Mouse (Mus musculus) right cerebral cortex, postnatal 14 days (tissue): Measurements from ENCODE around the gene Hoxb8.

ENCODE experiments used
- DNase-seq: peaks from one replicate; pipeline ENCODE4 v3.0.0; 2022

Hoxb8 gene

GRCm38 (mm10) chr11:96281855-96282570, at the start of gene Hoxb8:
TSS of gene Hoxb8 (plus strand) at chr11:96281905.
- no peak for DNase-seq

GRCm38 (mm10) chr11:96234906-96235305, 46.8 kb upstream of the Hoxb8 start:
- DNase-seq: peak; percentile 16

- DNase-seq: peak; percentile 43
Measured at GRCm38 (mm10) chr11:96240211-96240610, 41.5 kb upstream of the Hoxb8 start.

- DNase-seq: no peak
Measured at GRCm38 (mm10) chr11:96250901-96251300, 30.8 kb upstream of the Hoxb8 start.

GRCm38 (mm10) chr11:96251480-96252031, 30.1 kb upstream of the Hoxb8 start:
- DNase-seq: no peak

DNA sequence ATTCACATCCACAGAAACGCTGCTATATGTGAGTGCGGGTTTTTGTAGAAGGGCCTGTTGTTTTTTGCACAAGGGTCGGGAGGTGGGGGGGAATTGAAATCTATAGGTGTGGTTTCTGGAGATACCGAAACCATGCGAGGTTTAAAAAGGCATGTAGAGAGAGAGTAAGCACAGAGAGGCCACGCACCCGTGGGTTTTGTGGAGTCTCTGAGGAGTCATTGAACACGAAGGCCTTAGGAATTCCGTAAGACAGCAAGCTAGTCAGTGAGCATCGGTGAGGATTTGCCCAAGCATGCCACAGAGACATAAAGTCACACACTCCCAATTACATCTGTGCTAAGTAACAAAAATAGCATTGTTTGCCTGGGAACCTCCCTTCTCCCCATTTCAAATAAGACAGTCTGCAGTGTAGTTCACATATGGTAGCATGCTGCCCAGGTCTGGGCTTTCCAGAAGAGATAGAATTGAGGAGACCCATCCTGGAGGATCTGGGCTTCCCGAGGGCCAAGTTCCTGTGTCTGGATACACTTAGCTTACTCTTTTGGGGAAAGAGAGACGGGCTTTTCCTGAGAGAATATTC, 29.1 kb upstream of the Hoxb8 start:
- no peak for DNase-seq

DNA sequence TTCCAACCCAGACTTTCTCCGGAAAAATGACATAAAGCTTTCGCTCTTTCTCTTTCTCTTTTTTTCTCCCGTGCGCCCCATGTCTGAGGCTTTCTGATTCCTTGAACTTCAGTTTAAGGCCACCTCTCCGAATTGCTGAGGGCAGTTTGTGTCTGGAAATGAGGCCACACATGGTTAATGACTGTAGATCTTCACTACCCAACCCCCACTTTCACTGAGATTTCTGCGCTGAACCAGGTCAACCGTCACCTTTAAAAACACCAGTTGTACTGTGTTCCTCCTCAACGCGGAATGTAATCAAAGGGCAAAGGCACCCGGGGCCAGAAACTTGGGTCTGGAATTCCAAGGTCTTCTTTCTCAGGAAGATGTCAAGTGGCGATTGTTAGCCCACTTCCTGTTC, 27.5 kb upstream of the Hoxb8 start:
- DNase-seq: no peak

GRCm38 (mm10) chr11:96255111-96255995, 26.4 kb upstream of the Hoxb8 start:
- no peak for DNase-seq

DNA sequence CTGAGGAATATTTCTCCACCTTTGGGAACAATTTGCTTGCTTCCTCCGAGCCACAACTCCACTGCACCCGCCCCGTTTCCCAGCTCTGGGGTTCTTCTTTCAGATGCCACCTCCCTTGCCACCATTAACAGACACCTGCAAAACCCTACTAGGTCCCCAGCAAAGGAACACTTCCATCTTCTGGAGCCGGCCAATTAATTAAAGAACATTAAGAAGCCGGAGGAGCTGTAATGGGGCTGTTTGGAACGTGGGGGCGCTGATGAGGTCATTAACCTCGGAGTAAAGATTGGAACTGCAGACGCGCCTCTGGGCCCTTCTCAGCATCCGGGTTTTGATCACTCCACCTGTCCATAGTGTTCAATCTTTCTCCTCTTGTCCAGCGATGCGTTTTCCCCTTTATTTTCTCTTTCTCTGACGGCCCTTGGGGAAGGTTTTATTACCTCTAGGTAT, 25.7 kb upstream of the Hoxb8 start:
- DNase-seq: no peak

- no peak for DNase-seq
Measured at GRCm38 (mm10) chr11:96257141-96257540, 24.6 kb upstream of the Hoxb8 start.

GRCm38 (mm10) chr11:96259038-96259437, 22.7 kb upstream of the Hoxb8 start:
- no peak for DNase-seq

GRCm38 (mm10) chr11:96259511-96259910, 22.2 kb upstream of the Hoxb8 start:
- no peak for DNase-seq

- no peak for DNase-seq
Measured at GRCm38 (mm10) chr11:96260310-96260970, 21.3 kb upstream of the Hoxb8 start.

DNA sequence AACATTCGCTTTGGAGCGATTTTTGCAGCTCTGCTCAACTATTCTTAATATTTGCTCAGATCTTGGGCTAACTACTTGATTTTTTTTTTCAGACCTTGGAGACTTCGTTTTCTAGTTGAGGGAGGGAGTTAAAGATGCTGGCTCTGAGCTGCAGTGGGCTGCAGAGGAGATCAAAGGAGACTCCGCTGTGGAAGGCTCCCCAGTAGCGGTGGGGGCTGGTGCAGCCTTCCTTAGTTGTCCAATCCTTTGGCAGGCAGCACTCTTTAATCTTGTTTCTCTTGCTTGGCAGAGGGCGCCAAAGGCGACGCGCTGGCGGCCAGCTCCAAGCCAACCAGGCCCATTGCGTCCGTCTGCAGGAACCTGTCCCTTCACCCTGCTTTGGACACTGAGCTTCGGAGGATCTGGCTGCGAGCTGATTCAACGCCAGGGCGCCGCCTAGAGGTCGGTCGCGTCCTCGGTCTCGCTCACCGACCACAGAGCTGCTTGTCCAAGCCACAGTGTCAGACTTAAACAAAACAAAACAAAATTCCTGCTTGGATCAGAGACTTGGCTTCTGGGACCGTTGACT, 20.3 kb upstream of the Hoxb8 start:
- DNase-seq: no peak

DNA sequence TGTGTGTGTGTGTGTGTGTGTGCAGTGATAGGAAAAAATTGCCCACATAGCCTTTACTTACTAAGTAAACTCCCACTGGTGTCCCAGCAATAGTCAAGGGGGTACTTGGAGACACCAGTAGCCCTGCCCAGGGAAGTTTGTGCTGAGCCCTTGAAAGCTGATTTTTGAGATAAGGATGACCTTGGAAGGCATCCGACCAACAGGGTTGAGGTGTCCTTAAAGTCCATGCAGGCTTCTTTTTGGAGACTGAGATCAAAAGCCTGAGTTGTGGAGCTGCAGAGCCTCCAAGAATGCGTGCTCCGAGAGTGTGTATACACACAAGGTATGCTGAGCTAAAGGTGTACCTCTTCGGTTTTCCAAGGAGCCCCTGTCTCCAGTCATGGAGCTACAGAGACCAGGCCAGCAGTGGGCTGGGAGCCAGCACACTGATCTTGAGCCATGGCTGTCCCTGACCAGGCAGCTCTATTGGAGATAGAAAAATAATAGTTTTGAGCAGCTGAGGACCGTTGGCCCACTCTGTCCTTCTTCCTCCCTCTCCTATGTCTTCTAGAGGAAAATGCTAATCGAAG, 19.4 kb upstream of the Hoxb8 start:
- DNase-seq: no peak

DNA sequence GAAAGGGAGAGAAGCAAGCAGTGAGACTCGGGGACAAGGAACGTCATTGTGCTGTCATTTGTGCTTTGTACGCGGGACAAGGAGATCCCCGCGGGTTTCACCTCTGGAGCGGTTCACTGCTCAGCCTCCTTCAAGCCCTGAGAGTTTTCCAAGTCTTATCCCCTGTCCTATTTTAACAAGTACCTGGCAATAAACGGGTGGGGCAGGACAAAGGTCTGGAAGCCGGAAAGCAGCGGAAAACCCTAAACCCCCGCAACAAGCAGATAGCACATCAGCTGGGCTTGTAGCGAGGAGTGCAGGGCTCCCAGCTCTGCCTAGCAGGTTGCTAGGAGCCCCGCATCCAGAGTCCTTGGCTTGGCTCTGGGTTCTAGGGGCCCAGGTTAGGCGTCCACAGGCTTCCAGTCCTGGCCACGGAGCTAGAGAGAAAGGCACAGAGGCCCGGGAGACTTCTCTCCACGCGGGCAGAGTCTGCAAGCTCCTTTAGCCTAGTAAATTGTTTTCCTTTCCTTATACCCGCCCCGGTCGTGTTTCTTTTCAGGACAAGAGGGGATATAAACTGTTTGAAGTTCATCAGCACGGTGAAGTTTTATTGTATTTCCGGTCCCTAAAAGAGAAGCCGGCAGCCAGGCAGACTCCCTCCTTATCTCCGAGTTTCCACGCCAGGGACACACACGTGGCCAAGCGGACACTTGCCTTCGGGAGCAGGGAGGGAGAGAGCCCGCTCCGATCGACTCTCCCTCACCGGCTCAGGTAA, 17.9 kb upstream of the Hoxb8 start:
- no peak for DNase-seq

- DNase-seq: no peak
Measured at GRCm38 (mm10) chr11:96264390-96265020, 17.2 kb upstream of the Hoxb8 start.

- no peak for DNase-seq
Measured at GRCm38 (mm10) chr11:96265954-96266353, 15.8 kb upstream of the Hoxb8 start.

GRCm38 (mm10) chr11:96267021-96267920, 14.4 kb upstream of the Hoxb8 start:
- DNase-seq: no peak
